Mouse (Mus musculus) A20 (cell line): Measurements from ENCODE around the gene Syce3.

Source experiments
- DNase-seq: peaks from one replicate; pipeline ENCODE4 v3.0.0-alpha.2; 2011; ENCODE audit warnings: low read depth, low spot score

Gene Syce3

GRCm38 (mm10) chr15:89373027-89373761 lies 37.1 kb downstream of the Syce3 start:
- peak; percentile 95 for DNase-seq

- peak; percentile 20 for DNase-seq
Measured at GRCm38 (mm10) chr15:89372536-89372935, 37.8 kb downstream of the Syce3 start.

- DNase-seq = no peak
Measured at GRCm38 (mm10) chr15:89372068-89372467, 38.2 kb downstream of the Syce3 start.

GRCm38 (mm10) chr15:89365141-89365551 lies 45.2 kb downstream of the Syce3 start:
- DNase-seq = no peak

GRCm38 (mm10) chr15:89363051-89363450 lies 47.3 kb downstream of the Syce3 start:
- no peak for DNase-seq

- no peak for DNase-seq
Measured at GRCm38 (mm10) chr15:89358784-89359183, 51.5 kb downstream of the Syce3 start.

- DNase-seq = peak; percentile 97
Measured at GRCm38 (mm10) chr15:89356372-89356771, 53.9 kb downstream of the Syce3 start.

- DNase-seq = peak; percentile 97
Measured at GRCm38 (mm10) chr15:89355241-89356187, 54.8 kb downstream of the Syce3 start, which contains the start of the genes Lmf2 and Ncaph2. Gene Lmf2, minus strand, starts transcription at chr15:89355659. Gene Ncaph2, plus strand, starts transcription at chr15:89355719.

- no peak for DNase-seq
Measured at GRCm38 (mm10) chr15:89354455-89354854, 55.8 kb downstream of the Syce3 start.

GRCm38 (mm10) chr15:89353837-89354236 lies 56.5 kb downstream of the Syce3 start:
- DNase-seq = no peak

GRCm38 (mm10) chr15:89352795-89353194 lies 57.5 kb downstream of the Syce3 start:
- no peak for DNase-seq

GRCm38 (mm10) chr15:89352054-89352453 lies 58.2 kb downstream of the Syce3 start:
- DNase-seq = no peak

GRCm38 (mm10) chr15:89351302-89351701 lies 59.0 kb downstream of the Syce3 start:
- no peak for DNase-seq

- no peak for DNase-seq
Measured at GRCm38 (mm10) chr15:89350447-89350846, 59.9 kb downstream of the Syce3 start.

- no peak for DNase-seq
Measured at GRCm38 (mm10) chr15:89343325-89343724, 67.0 kb downstream of the Syce3 start.

- DNase-seq = no peak
Measured at GRCm38 (mm10) chr15:89341678-89342077, 68.6 kb downstream of the Syce3 start.
